Mouse (Mus musculus) right cerebral cortex, adult 18-20 months (tissue): ENCODE results near the gene Crym.

Experiments
- DNase-seq: peaks from one replicate; pipeline ENCODE4 v3.0.0; 2022; ENCODE audit warnings: mixed read lengths

The Crym gene

DNA sequence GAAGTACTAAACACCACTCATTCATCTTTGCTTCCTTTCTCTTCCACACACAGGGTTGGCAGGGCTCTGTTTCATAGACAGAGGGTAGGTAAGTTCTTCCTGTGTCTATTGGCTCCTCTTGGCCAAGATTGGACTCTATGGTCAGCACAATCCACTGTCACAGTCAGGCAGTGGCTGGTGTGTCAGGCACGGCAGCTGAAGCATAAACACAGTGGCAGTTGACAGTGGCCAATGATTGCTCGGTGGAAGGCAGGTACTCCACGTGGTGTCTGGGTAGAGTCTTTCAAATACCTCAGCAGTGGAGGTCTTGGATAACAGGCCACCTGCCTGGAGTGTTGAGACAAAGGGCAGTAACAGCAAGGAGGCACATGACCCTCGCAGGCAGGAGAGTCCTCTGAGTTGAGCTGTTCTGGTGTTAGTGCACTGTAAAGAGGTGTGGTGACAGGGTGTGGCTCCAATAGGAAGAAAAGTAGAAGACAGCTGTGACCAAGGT, 43.7 kb downstream of the Crym start:
- DNase-seq, result no peak

DNA sequence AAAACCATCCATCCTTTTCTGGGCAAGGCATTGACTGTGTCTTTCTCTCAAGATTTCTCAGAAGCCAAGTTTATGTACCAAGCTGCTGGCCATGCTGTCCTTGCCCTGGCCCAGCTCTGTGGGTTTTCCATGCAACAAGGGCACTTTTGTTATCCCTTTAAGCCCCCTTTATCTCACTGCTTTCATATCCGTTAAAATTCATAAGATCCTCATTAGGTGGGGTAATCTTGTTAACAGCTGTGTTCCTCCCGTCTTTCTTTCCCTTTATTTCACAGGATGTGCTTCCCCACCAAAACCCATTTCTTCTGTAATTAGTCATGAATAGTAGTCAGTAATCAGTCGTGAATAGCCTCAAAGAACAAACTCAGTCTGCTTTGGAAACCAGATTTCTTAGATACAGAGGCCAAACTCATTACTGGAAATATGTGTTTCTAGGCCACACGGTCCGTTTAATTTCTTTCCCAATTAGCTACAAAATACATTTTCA, 44.3 kb downstream of the Crym start:
- DNase-seq, result no peak

DNA sequence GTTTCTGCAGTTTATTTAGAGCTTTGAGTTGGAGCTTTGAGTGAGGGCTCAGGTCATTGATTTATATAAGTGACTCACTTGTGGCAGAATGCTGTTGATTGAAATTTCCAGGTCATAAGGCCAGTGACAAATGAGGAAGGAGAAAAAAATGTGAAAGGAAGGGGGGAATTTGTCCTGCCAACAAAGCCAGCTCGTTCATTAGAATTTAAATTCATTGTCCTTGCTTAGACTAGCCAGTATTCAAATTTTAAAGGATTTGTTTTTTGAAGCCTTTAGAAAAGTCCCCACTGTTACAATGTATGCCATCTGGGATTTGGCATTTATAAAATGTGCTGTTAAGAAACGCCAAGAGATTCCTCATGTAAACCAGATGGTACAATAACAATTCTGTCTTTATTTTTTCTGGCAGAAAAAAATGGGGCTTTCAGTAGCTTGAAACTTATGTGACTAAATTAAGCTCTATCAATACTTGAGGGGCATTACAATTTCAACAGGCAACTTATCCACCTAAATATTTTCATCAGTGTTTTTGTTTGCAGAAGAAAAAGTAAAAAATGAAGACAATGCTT, 45.0 kb downstream of the Crym start:
- peak; percentile 19 for DNase-seq

DNA sequence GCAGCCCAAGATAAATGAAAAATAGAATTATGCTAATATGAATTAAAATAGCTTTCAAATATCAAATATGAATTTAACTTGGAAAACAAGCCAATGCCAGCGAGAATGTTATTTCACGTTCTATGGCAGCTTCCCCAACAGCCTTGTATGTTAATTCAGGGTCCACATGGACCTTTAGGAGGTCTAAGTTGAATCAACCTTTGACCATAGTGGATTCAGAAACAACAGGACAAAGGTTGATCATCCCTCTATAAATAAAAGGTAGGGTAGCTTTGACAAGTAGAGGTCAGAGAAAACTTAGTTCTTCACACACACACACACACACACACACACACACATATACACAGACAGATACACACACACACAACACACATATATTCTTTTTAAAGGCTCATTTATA, 51.0 kb downstream of the Crym start:
- no peak for DNase-seq

DNA sequence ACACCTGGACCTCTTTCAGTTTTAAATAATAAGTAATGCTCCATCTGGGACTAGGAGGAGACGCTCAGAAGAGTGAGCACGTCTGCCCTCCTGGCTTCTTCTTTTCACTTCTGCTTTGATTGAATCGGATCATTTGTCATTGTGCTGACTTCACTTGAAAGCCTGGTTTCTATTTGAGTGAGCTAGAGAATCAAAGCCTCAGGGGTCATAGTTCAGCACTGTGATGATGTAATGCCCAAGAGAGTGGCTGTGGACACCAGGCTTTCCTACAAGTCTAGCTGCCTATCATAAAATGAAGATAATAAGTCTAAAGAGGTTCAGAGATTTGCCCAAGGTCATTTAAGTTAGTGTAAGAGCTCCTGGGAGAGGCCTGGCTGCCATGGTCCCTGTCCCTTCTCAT, 51.7 kb downstream of the Crym start:
- no peak for DNase-seq

DNA sequence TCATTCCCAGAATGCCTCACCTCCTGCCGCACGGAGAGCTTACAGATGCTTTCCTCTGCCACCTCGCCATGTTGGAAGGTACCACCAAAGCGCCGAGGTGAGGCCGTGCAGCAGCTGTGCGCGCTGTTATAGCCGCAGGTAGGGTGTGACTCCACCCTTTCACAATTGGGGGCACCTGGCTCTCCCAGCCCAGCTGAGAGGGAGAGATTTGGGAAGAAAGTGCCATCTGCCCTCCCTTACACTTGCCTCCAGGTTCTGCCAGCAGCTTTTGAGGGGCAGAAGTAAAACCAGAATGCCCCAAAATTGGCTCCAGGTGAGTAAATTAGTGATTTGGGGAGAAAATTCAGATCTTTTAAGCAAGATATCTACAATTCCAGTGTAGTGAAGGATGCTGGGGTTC, 56.7 kb downstream of the Crym start, which contains the start of gene Zp2:
Zp2 (minus strand) TSS at position 101 of the 400 bp plus-strand sequence.
- no peak for DNase-seq

DNA sequence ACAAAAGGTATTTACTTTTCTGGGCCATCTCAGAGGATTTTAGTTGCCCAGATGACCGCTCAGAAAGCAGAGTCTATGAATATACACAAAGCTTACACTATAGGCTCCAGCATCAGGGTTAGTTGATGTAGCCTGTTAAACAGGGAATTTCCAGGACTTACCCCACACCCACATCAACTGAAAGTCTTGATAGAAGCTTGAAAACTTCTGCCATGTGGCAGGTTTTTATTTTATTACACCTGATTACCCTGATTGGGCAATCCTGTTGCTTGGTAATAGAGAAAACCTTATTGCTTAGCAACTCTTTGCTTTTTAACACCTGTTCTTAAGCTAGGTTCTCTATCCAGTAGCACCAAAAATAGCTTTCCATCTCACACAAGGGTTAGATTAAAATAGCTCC, 59.2 kb downstream of the Crym start:
- no peak for DNase-seq
